Comparison of ENCODE assay signal across 9 mouse cellular contexts in genomic region chr17:87352106-87352897, GRCm38 (mm10).
DNase-seq lines count a peak whose midpoint lies in the region; ATAC-seq lines count a peak whose summit lies in the region.
"Had no signal": no experiment of that assay in that cellular context is flagged by ENCODE, and none has a peak within 500 bp of the region (broad histone marks: within the 10 kb centered on the region; RNA-seq: fewer than 3 reads in every experiment).

No protein-coding gene starts in this region.

- intact Hi-C loops in heart, postnatal 36 days (cut with DNase I) = no loop called here

- DNase-seq in heart, postnatal 36 days = no peak
- DNase-seq in hindbrain, embryonic 11.5 days (ENCODE audit: low spot score) = peak; percentile 24
- no peak for DNase-seq in neural tube, embryonic 11.5 days (ENCODE audit: low spot score)
- no peak for DNase-seq in layer of hippocampus, adult 18-20 months (ENCODE audit: low spot score in 2 of 2)
- DNase-seq in thymus, postnatal 25 days = no peak
- no peak for DNase-seq in thymus, postnatal 14 days

- H3K9me3 ChIP-seq in heart, embryonic 16.5 days (replicated peaks; ENCODE audit: control insufficient read depth, low read length) = no peaks in the 10 kb centered on the region
- no peaks in the 10 kb centered on the region for H3K9me3 ChIP-seq in hindbrain, embryonic 11.5 days (ENCODE audit: control insufficient read depth, low read length)
- no peaks in the 10 kb centered on the region for H3K9me3 ChIP-seq in kidney, embryonic 15.5 days (replicated peaks)
- H3K9me3 ChIP-seq in neural tube, embryonic 11.5 days (ENCODE audit: control insufficient read depth, low read length) = no peaks in the 10 kb centered on the region

- H3K4me2 ChIP-seq in heart, embryonic 16.5 days (ENCODE audit: low read depth, low read length) = peak overlapping the region; percentile 48; the same call in 1 of the 2 replicates
- no peak overlapping the region for H3K4me2 ChIP-seq in hindbrain, embryonic 11.5 days (replicated peaks; ENCODE audit: low read depth, low read length)
- no peak overlapping the region for H3K4me2 ChIP-seq in kidney, embryonic 15.5 days
- no peak overlapping the region for H3K4me2 ChIP-seq in neural tube, embryonic 11.5 days (ENCODE audit: low read depth)

- peak overlapping the region; percentile 89 for H3K27ac ChIP-seq in heart, embryonic 16.5 days (ENCODE audit: low read length)
- peak overlapping the region; percentile 9; the same call in 1 of the 2 replicates for H3K27ac ChIP-seq in hindbrain, embryonic 11.5 days (ENCODE audit: low read depth, low read length)
- peak overlapping the region; percentile 83 for H3K27ac ChIP-seq in kidney, embryonic 15.5 days
- no peak overlapping the region for H3K27ac ChIP-seq in neural tube, embryonic 11.5 days (ENCODE audit: low read depth, low read length)

- H3K4me1 ChIP-seq in heart, embryonic 16.5 days (ENCODE audit: control insufficient read depth, insufficient read depth, low read length) = peaks cover 28% of the 10 kb centered on the region
- peaks cover 10% of the 10 kb centered on the region; the same call in 1 of the 2 replicates for H3K4me1 ChIP-seq in hindbrain, embryonic 11.5 days (replicated peaks; ENCODE audit: control insufficient read depth, insufficient read depth, low read length)
- peaks cover 55% of the 10 kb centered on the region for H3K4me1 ChIP-seq in kidney, embryonic 15.5 days
- peaks cover 20% of the 10 kb centered on the region for H3K4me1 ChIP-seq in neural tube, embryonic 11.5 days (ENCODE audit: control insufficient read depth, insufficient read depth, low read length)

- WGBS in heart, embryonic 16.5 days = 57% methylated on average over 16 of the region's 16 CpGs
- WGBS in hindbrain, embryonic 11.5 days = 43% methylated on average over 16 of the region's 16 CpGs
- WGBS in kidney, embryonic 15.5 days = 16% methylated on average over 16 of the region's 16 CpGs
- WGBS in neural tube, embryonic 11.5 days = 16% methylated on average over 16 of the region's 16 CpGs

- H3K36me3 ChIP-seq in heart, embryonic 16.5 days (ENCODE audit: control insufficient read depth, insufficient read depth) = no peaks in the 10 kb centered on the region
- no peaks in the 10 kb centered on the region for H3K36me3 ChIP-seq in hindbrain, embryonic 11.5 days (ENCODE audit: control insufficient read depth, insufficient read depth, low read length)
- no peaks in the 10 kb centered on the region for H3K36me3 ChIP-seq in kidney, embryonic 15.5 days
- no peaks in the 10 kb centered on the region for H3K36me3 ChIP-seq in neural tube, embryonic 11.5 days (ENCODE audit: control insufficient read depth, insufficient read depth, low read length)

- no peak for ATAC-seq in heart, embryonic 16.5 days (replicated peaks; ENCODE audit: extremely low read depth, insufficient read depth, low FRiP score)
- ATAC-seq in hindbrain, embryonic 11.5 days (ENCODE audit: low FRiP score) = peak; percentile 59
- ATAC-seq in kidney, embryonic 15.5 days (replicated peaks; ENCODE audit: low FRiP score) = peak; percentile 63
- ATAC-seq in neural tube, embryonic 11.5 days (ENCODE audit: insufficient read depth, low FRiP score, low TSS enrichment) = peak; percentile 71; the same call in 1 of the 2 replicates

- H3K27me3 ChIP-seq in heart, embryonic 16.5 days (ENCODE audit: control insufficient read depth, insufficient read depth, low read length) = no peaks in the 10 kb centered on the region
- no peaks in the 10 kb centered on the region for H3K27me3 ChIP-seq in hindbrain, embryonic 11.5 days (ENCODE audit: control insufficient read depth, insufficient read depth, low read length)
- H3K27me3 ChIP-seq in kidney, embryonic 15.5 days = no peaks in the 10 kb centered on the region
- no peaks in the 10 kb centered on the region for H3K27me3 ChIP-seq in neural tube, embryonic 11.5 days (ENCODE audit: control insufficient read depth, insufficient read depth, low read length)
- H3K27me3 ChIP-seq: Patski had no signal

- peak overlapping the region; percentile 65 for H3K9ac ChIP-seq in heart, embryonic 16.5 days (ENCODE audit: low read length)
- no peak overlapping the region for H3K9ac ChIP-seq in hindbrain, embryonic 11.5 days (ENCODE audit: low read depth, low read length)
- H3K9ac ChIP-seq in kidney, embryonic 15.5 days = no peak overlapping the region
- H3K9ac ChIP-seq in neural tube, embryonic 11.5 days (ENCODE audit: low read length) = no peak overlapping the region; the same call in 1 of the 2 replicates

- peak overlapping the region; percentile 9; the same call in 1 of the 2 replicates for H3K4me3 ChIP-seq in heart, embryonic 16.5 days (ENCODE audit: low read length)
- H3K4me3 ChIP-seq in hindbrain, embryonic 11.5 days (ENCODE audit: low read depth, low read length) = no peak overlapping the region
- H3K4me3 ChIP-seq in kidney, embryonic 15.5 days (replicated peaks) = no peak overlapping the region
- no peak overlapping the region for H3K4me3 ChIP-seq in neural tube, embryonic 11.5 days (ENCODE audit: low read depth, low read length)
